Mouse (Mus musculus) liver, embryonic 16.5 days (tissue): ENCODE measurements at regions not wholly inside any gene's neighbourhood (a gene's known extent, or its start where the extent isn't known, plus 50 kb on each side); places are given as distances from the start of the nearest gene placed in this dataset.

ENCODE experiments used
- ATAC-seq: fragments of 200-750 bp; cut with Nextera tagmentation; 2 replicates; pipeline ENCODE4 v1.8.0; 2017; ENCODE audit warnings: low read depth, mild to moderate bottlenecking, moderate number of reproducible peaks, moderate library complexity
- H3K27ac ChIP-seq: fragments of 300-500 bp; sonication (generic); 2 replicates; pipeline ENCODE4 v1.5.1; 2014; ENCODE audit warnings: mild to moderate bottlenecking, low read length
- H3K27me3 ChIP-seq: fragments of 300-500 bp; sonication (generic); 2 replicates; pipeline ENCODE4 v1.6.1; 2014; ENCODE audit warnings: low read depth, low read length, mixed read lengths; ENCODE audit not compliant: control insufficient read depth, insufficient read depth
- H3K36me3 ChIP-seq: fragments of 300-500 bp; sonication (generic); 2 replicates; pipeline ENCODE4 v1.6.1; 2014; ENCODE audit warnings: mild to moderate bottlenecking; ENCODE audit not compliant: control insufficient read depth, insufficient read depth
- H3K4me1 ChIP-seq: fragments of 300-500 bp; sonication (generic); 2 replicates; pipeline ENCODE4 v1.6.1; 2014; ENCODE audit warnings: low read depth, low read length, mixed read lengths; ENCODE audit not compliant: control insufficient read depth
- H3K4me2 ChIP-seq: fragments of 300-500 bp; sonication (generic); 2 replicates; pipeline ENCODE4 v1.6.1; 2014; ENCODE audit warnings: low read depth, low read length, mixed read lengths
- H3K4me3 ChIP-seq: fragments of 300-500 bp; sonication (generic); 2 replicates; pipeline ENCODE4 v1.5.1; 2014; ENCODE audit warnings: low read depth, mild to moderate bottlenecking, low read length
- H3K9ac ChIP-seq: fragments of 300-500 bp; sonication (generic); 2 replicates; pipeline ENCODE4 v1.6.1; 2014; ENCODE audit warnings: low read depth, low read length
- H3K9me3 ChIP-seq: fragments of 300-500 bp; sonication (generic); replicated peaks from 2 replicates; pipeline ENCODE4 v1.6.1; 2016; ENCODE audit warnings: low read length; ENCODE audit not compliant: control insufficient read depth
- whole genome bisulfite sequencing: fragments of 180-500 bp; shearing (Covaris S2); extraction: QIAGEN DNeasy Blood & Tissue Kit; methylation state at CpG from one replicate; pipeline ENCODE4 v1.1.7; 2014; ENCODE audit not compliant: insufficient replicate concordance; 5-methylcytosine and 5-hydroxymethylcytosine counted together

DNA sequence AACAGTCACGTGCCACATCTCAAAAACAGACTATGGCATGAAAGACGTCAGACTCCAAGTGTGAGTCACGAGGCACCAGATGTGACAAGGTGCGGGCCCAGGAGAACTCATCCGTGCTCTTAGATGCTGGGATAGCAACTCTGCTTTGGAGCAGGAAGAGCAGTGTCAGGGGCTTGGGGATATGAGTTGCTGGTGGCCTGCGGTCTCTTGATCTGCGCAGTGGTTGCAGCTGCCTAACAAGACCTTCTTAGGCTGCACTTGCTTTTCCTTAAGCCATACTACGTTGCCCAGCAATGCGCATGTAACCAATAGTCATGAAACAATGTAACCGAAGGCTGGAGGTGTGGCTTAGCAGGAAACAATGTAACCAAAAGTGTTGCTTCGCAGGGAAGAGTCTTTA lies 380.1 kb upstream of the Trpc7 start:
- WGBS, result 62% methylated on average over 11 of the region's 11 CpGs
- no peak overlapping the region for H3K27ac ChIP-seq
- no peak overlapping the region for H3K9ac ChIP-seq
- no peaks in the 10 kb centered on the region for H3K4me1 ChIP-seq
- no peak overlapping the region for H3K4me2 ChIP-seq
- no peaks in the 10 kb centered on the region for H3K27me3 ChIP-seq
- H3K4me3 ChIP-seq, result no peak overlapping the region
- no peaks in the 10 kb centered on the region for H3K9me3 ChIP-seq
- no peak for ATAC-seq
- H3K36me3 ChIP-seq, result no peaks in the 10 kb centered on the region

- no peak for ATAC-seq
- no peaks in the 10 kb centered on the region for H3K36me3 ChIP-seq
- H3K4me2 ChIP-seq, result no peak overlapping the region
- H3K9me3 ChIP-seq, result no peaks in the 10 kb centered on the region
- no peak overlapping the region for H3K9ac ChIP-seq
- no peaks in the 10 kb centered on the region for H3K27me3 ChIP-seq
- H3K27ac ChIP-seq, result no peak overlapping the region
- H3K4me1 ChIP-seq, result no peaks in the 10 kb centered on the region
- H3K4me3 ChIP-seq, result no peak overlapping the region
- WGBS, result 30% methylated on average over 3 of the region's 3 CpGs
Measured at GRCm38 (mm10) chr13:57273593-57273992, 377.8 kb upstream of the Trpc7 start.

DNA sequence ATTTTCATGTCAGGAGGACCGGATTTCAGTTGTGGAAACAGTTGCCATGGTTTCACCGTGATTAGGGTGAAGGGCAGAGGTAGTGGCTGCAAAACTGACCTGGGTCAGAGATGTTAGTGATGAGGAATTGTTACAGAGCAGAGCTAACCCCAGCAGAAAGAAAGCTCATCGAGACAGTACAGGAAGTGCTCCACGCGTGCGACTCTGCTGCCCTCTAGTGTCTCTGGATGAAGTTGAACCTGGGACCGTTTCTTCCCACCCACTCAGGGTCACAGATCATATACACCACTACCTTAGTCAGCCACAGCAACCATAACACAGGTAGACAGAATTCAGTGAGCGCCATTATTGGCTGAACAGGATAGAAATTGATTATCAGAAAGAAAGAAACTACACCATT lies 373.8 kb upstream of the Trpc7 start:
- no peaks in the 10 kb centered on the region for H3K4me1 ChIP-seq
- no peaks in the 10 kb centered on the region for H3K36me3 ChIP-seq
- no peak for ATAC-seq
- no peak overlapping the region for H3K4me3 ChIP-seq
- no peaks in the 10 kb centered on the region for H3K27me3 ChIP-seq
- 11% methylated on average over 8 of the region's 8 CpGs for WGBS
- no peak overlapping the region for H3K4me2 ChIP-seq
- H3K27ac ChIP-seq, result no peak overlapping the region
- no peak overlapping the region for H3K9ac ChIP-seq
- H3K9me3 ChIP-seq, result no peaks in the 10 kb centered on the region

DNA sequence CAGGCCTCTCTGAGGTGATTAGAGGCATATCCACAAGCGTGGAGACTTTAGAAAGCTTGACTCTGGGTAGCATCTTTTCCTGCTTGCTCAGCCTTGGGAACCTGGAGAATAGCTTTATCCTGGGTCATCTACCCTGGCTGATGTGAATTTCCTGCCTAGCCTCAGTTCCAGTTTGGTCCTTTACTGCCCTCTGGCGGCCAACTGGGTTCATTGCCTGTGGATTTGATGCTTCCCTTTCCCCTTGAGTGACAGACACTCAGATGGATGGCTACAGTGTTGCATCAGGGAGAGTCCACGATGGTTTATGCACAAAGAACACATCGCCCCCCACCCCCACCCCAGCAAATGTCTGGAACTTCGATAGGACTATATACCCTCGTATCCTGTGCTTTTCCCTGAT lies 364.1 kb upstream of the Trpc7 start:
- no peak for ATAC-seq
- H3K9me3 ChIP-seq, result no peaks in the 10 kb centered on the region
- no peak overlapping the region for H3K4me3 ChIP-seq
- H3K9ac ChIP-seq, result no peak overlapping the region
- H3K27me3 ChIP-seq, result no peaks in the 10 kb centered on the region
- 5% methylated on average over 6 of the region's 6 CpGs for WGBS
- no peak overlapping the region for H3K27ac ChIP-seq
- H3K4me1 ChIP-seq, result no peaks in the 10 kb centered on the region
- H3K36me3 ChIP-seq, result no peaks in the 10 kb centered on the region
- no peak overlapping the region for H3K4me2 ChIP-seq

DNA sequence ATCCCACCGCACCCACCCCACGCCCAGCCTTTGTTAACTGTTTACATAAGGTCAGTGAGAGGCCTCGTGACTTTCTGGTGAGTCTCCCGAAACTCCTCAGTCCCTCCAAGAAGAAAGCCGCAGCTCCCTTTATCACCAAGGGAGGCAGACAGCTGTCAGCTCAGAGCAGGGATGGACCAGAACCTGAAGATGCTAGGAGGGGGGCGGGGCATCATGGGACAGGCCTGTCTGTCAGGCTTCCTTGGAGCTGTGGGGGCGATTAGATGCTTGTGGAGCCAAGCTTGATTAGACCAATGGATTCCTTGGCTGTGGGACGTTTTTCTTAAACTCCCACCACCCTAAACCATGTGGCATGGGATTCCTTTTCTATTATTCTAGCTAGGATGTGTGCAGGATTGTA lies 363.7 kb upstream of the Trpc7 start:
- Histone ChIP-seq H3K36me3 (no peaks in the 10 kb centered on the region), H3K4me2 (no peak overlapping the region), H3K4me3 (no peak overlapping the region), H3K27me3 (no peaks in the 10 kb centered on the region), H3K9ac (no peak overlapping the region), H3K4me1 (no peaks in the 10 kb centered on the region), H3K27ac (no peak overlapping the region), H3K9me3 (no peaks in the 10 kb centered on the region)
- ATAC-seq, result no peak
- 54% methylated on average over 8 of the region's 8 CpGs for WGBS

- 72% methylated on average over 11 of the region's 11 CpGs for WGBS
- no peak overlapping the region for H3K4me3 ChIP-seq
- no peak overlapping the region for H3K4me2 ChIP-seq
- no peak overlapping the region for H3K27ac ChIP-seq
- ATAC-seq, result no peak
- no peaks in the 10 kb centered on the region for H3K4me1 ChIP-seq
- no peak overlapping the region for H3K9ac ChIP-seq
- H3K36me3 ChIP-seq, result no peaks in the 10 kb centered on the region
- no peaks in the 10 kb centered on the region; the same call in 1 of the 2 replicates for H3K9me3 ChIP-seq
- H3K27me3 ChIP-seq, result no peaks in the 10 kb centered on the region
Measured at GRCm38 (mm10) chr13:57255920-57256319, 360.1 kb upstream of the Trpc7 start.

- Histone ChIP-seq H3K9ac (no peak overlapping the region), H3K4me3 (no peak overlapping the region), H3K27ac (no peak overlapping the region), H3K36me3 (no peaks in the 10 kb centered on the region), H3K27me3 (no peaks in the 10 kb centered on the region), H3K4me1 (no peaks in the 10 kb centered on the region), H3K9me3 (no peaks in the 10 kb centered on the region; the same call in 1 of the 2 replicates), H3K4me2 (no peak overlapping the region)
- 57% methylated on average over 5 of the region's 5 CpGs for WGBS
- no peak for ATAC-seq
Measured at GRCm38 (mm10) chr13:57249851-57250250, 354.1 kb upstream of the Trpc7 start.

DNA sequence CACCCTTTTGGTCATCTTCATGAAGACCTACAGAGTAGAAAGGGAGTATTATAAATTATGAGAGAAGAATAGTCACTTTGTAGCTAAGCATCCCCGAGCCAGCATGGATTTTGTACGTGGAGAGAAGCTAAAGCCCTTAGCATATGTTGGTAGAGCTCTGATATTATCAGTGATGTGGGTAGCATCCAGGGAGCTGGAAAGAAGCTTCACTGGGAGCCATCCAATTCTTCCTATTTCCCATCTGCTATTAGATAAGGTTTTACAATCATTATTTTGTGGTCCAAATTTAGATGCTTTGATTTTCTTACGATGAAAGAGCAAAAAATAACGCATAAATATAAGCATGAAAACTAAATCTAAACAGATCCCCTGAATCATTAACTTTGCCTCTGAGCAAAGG lies 353.6 kb upstream of the Trpc7 start:
- no peaks in the 10 kb centered on the region for H3K36me3 ChIP-seq
- H3K4me2 ChIP-seq, result no peak overlapping the region
- no peak overlapping the region for H3K27ac ChIP-seq
- H3K4me1 ChIP-seq, result no peaks in the 10 kb centered on the region
- H3K4me3 ChIP-seq, result no peak overlapping the region
- no peak overlapping the region for H3K9ac ChIP-seq
- ATAC-seq, result no peak
- 53% methylated on average over 4 of the region's 4 CpGs for WGBS
- H3K9me3 ChIP-seq, result no peaks in the 10 kb centered on the region; the same call in 1 of the 2 replicates
- no peaks in the 10 kb centered on the region for H3K27me3 ChIP-seq

- Histone ChIP-seq H3K4me2 (no peak overlapping the region), H3K4me1 (no peaks in the 10 kb centered on the region), H3K9ac (no peak overlapping the region), H3K27ac (no peak overlapping the region), H3K27me3 (no peaks in the 10 kb centered on the region), H3K9me3 (no peaks in the 10 kb centered on the region), H3K4me3 (no peak overlapping the region), H3K36me3 (no peaks in the 10 kb centered on the region)
- no peak for ATAC-seq
- 59% methylated on average over 18 of the region's 18 CpGs for WGBS
Measured at GRCm38 (mm10) chr13:57246238-57246963, 350.6 kb upstream of the Trpc7 start.
